Mouse (Mus musculus) myocyte (in vitro differentiated cells): ENCODE measurements around the gene Spata33.

Experiments
- E2F4 ChIP-seq: IDR thresholded peaks from one replicate; pipeline ENCODE4 v1.6.1; 2011; ENCODE audit warnings: mild to moderate bottlenecking, control low read depth, moderate library complexity; ENCODE audit not compliant: insufficient read depth
- MYOD1 ChIP-seq, 3 experiments: IDR thresholded peaks; one replicate each; pipeline ENCODE4 v1.6.1; 2011; ENCODE audit warnings: control low read depth in 2 of 3, low read depth in 2 of 3, mild to moderate bottlenecking in 2 of 3, moderate library complexity in 1 of 3; ENCODE audit not compliant: insufficient read length in 2 of 3, control insufficient read depth in 1 of 3
- POLR2A ChIP-seq: IDR thresholded peaks from one replicate; pipeline ENCODE4 v1.6.1; 2011; ENCODE audit warnings: low read depth, mild to moderate bottlenecking, control low read depth, moderate library complexity; ENCODE audit not compliant: insufficient read length
- POLR2AphosphoS2 ChIP-seq: IDR thresholded peaks from one replicate; pipeline ENCODE4 v1.6.1; 2011; ENCODE audit warnings: low read depth, control low read depth; ENCODE audit not compliant: insufficient read length
- SRF ChIP-seq: IDR thresholded peaks from one replicate; pipeline ENCODE4 v1.6.1; 2011; ENCODE audit warnings: low read depth; ENCODE audit not compliant: control insufficient read depth, insufficient read length
- TCF12 ChIP-seq: IDR thresholded peaks from one replicate; pipeline ENCODE4 v1.6.1; 2011; ENCODE audit warnings: mild to moderate bottlenecking, control low read depth; ENCODE audit not compliant: poor library complexity, insufficient read depth, severe bottlenecking
- USF1 ChIP-seq: IDR thresholded peaks from one replicate; pipeline ENCODE4 v1.6.1; 2011; ENCODE audit warnings: low read depth, mild to moderate bottlenecking, control low read depth, moderate library complexity

GRCm38 (mm10) chr8:123233300-123233699 lies 20.7 kb downstream of the Spata33 start:
- peak in 2 of 3 experiments; percentile 93 for TF ChIP-seq MYOD1 (IDR thresholded peaks at IDR 0.05; ENCODE audit: control insufficient read depth in 1 of 3, insufficient read length in 2 of 3, low read depth in 2 of 3)
- no peak for TF ChIP-seq SRF
- TF ChIP-seq POLR2A = peak; percentile 39
- TF ChIP-seq USF1 = no peak
- no peak for TF ChIP-seq E2F4
- TF ChIP-seq TCF12 = no peak
- peak; percentile 91 for TF ChIP-seq POLR2AphosphoS2
